Mouse (Mus musculus) MEL (cell line): Measurements from ENCODE around the gene Nme4. TPM values are rescaled to one million over a fixed set of nuclear protein-coding genes. Genes with fewer than 3 reads are reported as not detected.

Source experiments
- DNase-seq: peaks from one replicate; pipeline ENCODE4 v3.0.0; 2011; ENCODE audit warnings: low read depth, low spot score
- H3K27ac ChIP-seq: 2 replicates; pipeline ENCODE4 v1.5.1; 2012; ENCODE audit warnings: low read depth, mild to moderate bottlenecking, control low read depth, low read length, moderate library complexity; ENCODE audit not compliant: control insufficient read depth
- H3K27me3 ChIP-seq, 2 experiments: fragments of 150-350 bp in 1 of 2; sonication (generic) in 1 of 2; 2 replicates each; pipeline ENCODE4 v1.6.1; 2012; ENCODE audit warnings: low read length in 2 of 2, mild to moderate bottlenecking in 2 of 2, improper control_type of control experiment in 1 of 2, moderate library complexity in 1 of 2; ENCODE audit not compliant: insufficient read depth in 2 of 2, control insufficient read depth in 1 of 2
- H3K36me3 ChIP-seq, 2 experiments: 2 replicates each; pipeline ENCODE4 v1.6.1; 2012 to 2014; ENCODE audit warnings: low read length in 2 of 2, improper control_type of control experiment in 1 of 2, inconsistent platforms in 1 of 2, mild to moderate bottlenecking in 1 of 2; ENCODE audit not compliant: insufficient read depth in 2 of 2, control insufficient read depth in 1 of 2
- H3K4me1 ChIP-seq, 2 experiments: fragments of 150-350 bp in 1 of 2; sonication (generic) in 1 of 2; 2 replicates each; pipeline ENCODE4 v1.6.1; 2012; ENCODE audit warnings: low read length in 2 of 2, improper control_type of control experiment in 1 of 2, mild to moderate bottlenecking in 1 of 2; ENCODE audit not compliant: insufficient read depth in 2 of 2, control insufficient read depth in 1 of 2
- H3K4me3 ChIP-seq, 2 experiments: fragments of 150-350 bp in 1 of 2; sonication (generic) in 1 of 2; 2 replicates each; pipeline ENCODE4 v1.5.1; 2012; ENCODE audit warnings: low read depth in 2 of 2, low read length in 2 of 2, mild to moderate bottlenecking in 2 of 2, moderate library complexity in 2 of 2, control low read depth in 1 of 2, improper control_type of control experiment in 1 of 2; ENCODE audit not compliant: control insufficient read depth in 1 of 2, insufficient read depth in 1 of 2
- H3K79me2 ChIP-seq: 2 replicates; pipeline ENCODE4 v1.6.1; 2012; ENCODE audit warnings: mild to moderate bottlenecking, low read length, moderate library complexity; ENCODE audit not compliant: control insufficient read depth, poor library complexity, insufficient read depth
- H3K9ac ChIP-seq: 2 replicates; pipeline ENCODE4 v1.6.1; 2012; ENCODE audit warnings: low read depth, mild to moderate bottlenecking, control low read depth, low read length, moderate library complexity; ENCODE audit not compliant: control insufficient read depth, poor library complexity, severe bottlenecking
- H3K9me3 ChIP-seq: fragments of 150-350 bp; sonication (generic); replicated peaks from 2 replicates; pipeline ENCODE4 v1.6.1; 2012; ENCODE audit warnings: mild to moderate bottlenecking, low read length, improper control_type of control experiment, moderate library complexity; ENCODE audit not compliant: insufficient read depth
- BHLHE40 ChIP-seq: IDR thresholded peaks from 2 replicates; pipeline ENCODE4 v1.6.1; 2012; ENCODE audit warnings: low read depth, mild to moderate bottlenecking, inconsistent platforms, low read length, improper control_type of control experiment, borderline replicate concordance
- CHD1 ChIP-seq: IDR thresholded peaks from 2 replicates; pipeline ENCODE4 v1.6.1; 2012; ENCODE audit warnings: low read depth, mild to moderate bottlenecking, inconsistent platforms, low read length, improper control_type of control experiment
- CTCF ChIP-seq, 3 experiments: IDR thresholded peaks in 2 of 3; conservative IDR thresholded peaks in 1 of 3; 2 replicates each; pipeline ENCODE4 v1.5.1; 2011 to 2012; ENCODE audit warnings: low read length in 3 of 3, low read depth in 2 of 3, mild to moderate bottlenecking in 2 of 3, improper control_type of control experiment in 1 of 3, inconsistent platforms in 1 of 3, mixed read lengths in 1 of 3, moderate library complexity in 1 of 3; ENCODE audit not compliant: control insufficient read depth in 1 of 3, insufficient read depth in 1 of 3, poor library complexity in 1 of 3, severe bottlenecking in 1 of 3
- E2F4 ChIP-seq: IDR thresholded peaks from 2 replicates; pipeline ENCODE4 v1.6.1; 2011; ENCODE audit warnings: low read depth, low read length, improper control_type of control experiment, borderline replicate concordance
- EP300 ChIP-seq, 2 experiments: IDR thresholded peaks; 2 replicates each; pipeline ENCODE4 v1.6.1; 2011; ENCODE audit warnings: improper control_type of control experiment in 2 of 2, low read length in 2 of 2, low read depth in 1 of 2, mild to moderate bottlenecking in 1 of 2
- ETS1 ChIP-seq: IDR thresholded peaks from 2 replicates; pipeline ENCODE4 v1.6.1; 2012; ENCODE audit warnings: low read depth, mild to moderate bottlenecking, inconsistent platforms, low read length, improper control_type of control experiment, moderate library complexity
- GABPA ChIP-seq: IDR thresholded peaks from 2 replicates; pipeline ENCODE4 v1.6.1; 2012; ENCODE audit warnings: low read depth, mild to moderate bottlenecking, inconsistent platforms, low read length, improper control_type of control experiment, moderate library complexity
- JUND ChIP-seq: IDR thresholded peaks from 2 replicates; pipeline ENCODE4 v1.6.1; 2011; ENCODE audit warnings: low read depth, mild to moderate bottlenecking, improper control_type of control experiment, low read length
- KAT2A ChIP-seq: conservative IDR thresholded peaks from 2 replicates; pipeline ENCODE4 v1.6.1; 2012; ENCODE audit warnings: low read depth, low read length, improper control_type of control experiment, inconsistent platforms
- MAFK ChIP-seq: IDR thresholded peaks from 2 replicates; pipeline ENCODE4 v1.6.1; 2011; ENCODE audit warnings: low read depth, mild to moderate bottlenecking, low read length, improper control_type of control experiment, borderline replicate concordance
- MAX ChIP-seq: IDR thresholded peaks from 2 replicates; pipeline ENCODE4 v1.6.1; 2011; ENCODE audit warnings: low read length, improper control_type of control experiment
- MAZ ChIP-seq: IDR thresholded peaks from 2 replicates; pipeline ENCODE4 v1.6.1; 2012; ENCODE audit warnings: low read depth, mild to moderate bottlenecking, inconsistent platforms, low read length, improper control_type of control experiment
- MEF2A ChIP-seq: IDR thresholded peaks from 2 replicates; pipeline ENCODE4 v1.6.1; 2014; ENCODE audit warnings: low read depth, mild to moderate bottlenecking, inconsistent platforms, low read length, improper control_type of control experiment; ENCODE audit not compliant: poor library complexity, insufficient replicate concordance, severe bottlenecking; ENCODE audit errors: extremely low read depth
- MXI1 ChIP-seq: IDR thresholded peaks from 2 replicates; pipeline ENCODE4 v1.6.1; 2011; ENCODE audit warnings: mild to moderate bottlenecking, low read depth, low read length, improper control_type of control experiment
- MYB ChIP-seq: IDR thresholded peaks from 2 replicates; pipeline ENCODE4 v1.6.1; 2011; ENCODE audit warnings: mild to moderate bottlenecking, low read depth, low read length, improper control_type of control experiment
- NELFE ChIP-seq: IDR thresholded peaks from 2 replicates; pipeline ENCODE4 v1.6.1; 2011; ENCODE audit warnings: low read depth, low read length, improper control_type of control experiment
- NRF1 ChIP-seq: IDR thresholded peaks from 2 replicates; pipeline ENCODE4 v1.6.1; 2014; ENCODE audit warnings: low read depth, mild to moderate bottlenecking, inconsistent platforms, low read length, improper control_type of control experiment, moderate library complexity; ENCODE audit not compliant: poor library complexity, insufficient read depth, severe bottlenecking
- POLR2A ChIP-seq, 2 experiments: IDR thresholded peaks; 2 replicates each; pipeline ENCODE4 v1.6.1; 2011 to 2012; ENCODE audit warnings: low read length in 2 of 2, mild to moderate bottlenecking in 2 of 2, control low read depth in 1 of 2, improper control_type of control experiment in 1 of 2, low read depth in 1 of 2, moderate library complexity in 1 of 2; ENCODE audit not compliant: control insufficient read depth in 1 of 2, insufficient read depth in 1 of 2, poor library complexity in 1 of 2
- POLR2AphosphoS2 ChIP-seq: IDR thresholded peaks from 2 replicates; pipeline ENCODE4 v1.6.1; 2011; ENCODE audit warnings: low read length, improper control_type of control experiment
- POLR2AphosphoS5 ChIP-seq: IDR thresholded peaks from 2 replicates; pipeline ENCODE4 v1.6.1; 2012; ENCODE audit warnings: low read depth, borderline replicate concordance, mild to moderate bottlenecking, inconsistent platforms, low read length, moderate library complexity, mixed read lengths
- RAD21 ChIP-seq: IDR thresholded peaks from 2 replicates; pipeline ENCODE4 v1.6.1; 2011; ENCODE audit warnings: mild to moderate bottlenecking, low read depth, low read length, improper control_type of control experiment
- RCOR1 ChIP-seq: IDR thresholded peaks from 2 replicates; pipeline ENCODE4 v1.6.1; 2012; ENCODE audit warnings: low read depth, mild to moderate bottlenecking, inconsistent platforms, low read length, improper control_type of control experiment
- SIN3A ChIP-seq: IDR thresholded peaks from 2 replicates; pipeline ENCODE4 v1.6.1; 2012; ENCODE audit warnings: low read length, improper control_type of control experiment, inconsistent platforms
- SMC3 ChIP-seq: IDR thresholded peaks from 2 replicates; pipeline ENCODE4 v1.6.1; 2011; ENCODE audit warnings: low read depth, low read length, improper control_type of control experiment
- TAL1 ChIP-seq: IDR thresholded peaks from 2 replicates; pipeline ENCODE4 v1.6.1; 2012; ENCODE audit warnings: mild to moderate bottlenecking, inconsistent platforms, low read length, moderate library complexity, mixed read lengths
- TBP ChIP-seq: IDR thresholded peaks from 2 replicates; pipeline ENCODE4 v1.8.0; 2011; ENCODE audit warnings: low read depth, low read length, improper control_type of control experiment
- TCF12 ChIP-seq: IDR thresholded peaks from 2 replicates; pipeline ENCODE4 v1.6.1; 2014; ENCODE audit warnings: low read depth, mild to moderate bottlenecking, inconsistent platforms, low read length, improper control_type of control experiment, moderate library complexity
- USF1 ChIP-seq: IDR thresholded peaks from 2 replicates; pipeline ENCODE4 v1.6.1; 2014; ENCODE audit warnings: low read depth, mild to moderate bottlenecking, inconsistent platforms, low read length, improper control_type of control experiment, moderate library complexity
- ZC3H11A ChIP-seq: IDR thresholded peaks from 2 replicates; pipeline ENCODE4 v1.6.1; 2012; ENCODE audit warnings: low read depth, mild to moderate bottlenecking, inconsistent platforms, low read length, improper control_type of control experiment
- ZKSCAN1 ChIP-seq: IDR thresholded peaks from 2 replicates; pipeline ENCODE4 v1.6.1; 2012; ENCODE audit warnings: low read depth, mild to moderate bottlenecking, inconsistent platforms, low read length, improper control_type of control experiment, moderate library complexity
- ZMIZ1 ChIP-seq: IDR thresholded peaks from 2 replicates; pipeline ENCODE4 v1.6.1; 2012; ENCODE audit warnings: low read depth, mild to moderate bottlenecking, inconsistent platforms, low read length, improper control_type of control experiment, moderate library complexity
- ZNF384 ChIP-seq: IDR thresholded peaks from 2 replicates; pipeline ENCODE4 v1.6.1; 2012; ENCODE audit warnings: low read depth, mild to moderate bottlenecking, inconsistent platforms, low read length, improper control_type of control experiment
- polyA plus RNA-seq, 2 experiments: library from polyadenylated mRNA; stranded (reverse) in 1 of 2; unstranded in 1 of 2; fragments of >175 nt in 1 of 2; fragments of >200 nt in 1 of 2; gene quantifications; 2 replicates each; pipeline versions ENCODE4 v1.2.1 to v1.2.4; 2012; ENCODE audit warnings: low replicate concordance in 2 of 2, low read depth in 1 of 2; ENCODE audit not compliant: insufficient read length in 2 of 2, insufficient read depth in 1 of 2, missing spikeins in 1 of 2
- total RNA-seq: library from RNA; depleted of rRNA; stranded (reverse); fragments of 300-350 nt; gene quantifications from 2 replicates; pipeline ENCODE4 v1.2.3, GENCODE M21; 2012

Nme4 gene
- total and polyA plus RNA-seq, 3 experiments = 115 to 430 (median 125) TPM

DNA sequence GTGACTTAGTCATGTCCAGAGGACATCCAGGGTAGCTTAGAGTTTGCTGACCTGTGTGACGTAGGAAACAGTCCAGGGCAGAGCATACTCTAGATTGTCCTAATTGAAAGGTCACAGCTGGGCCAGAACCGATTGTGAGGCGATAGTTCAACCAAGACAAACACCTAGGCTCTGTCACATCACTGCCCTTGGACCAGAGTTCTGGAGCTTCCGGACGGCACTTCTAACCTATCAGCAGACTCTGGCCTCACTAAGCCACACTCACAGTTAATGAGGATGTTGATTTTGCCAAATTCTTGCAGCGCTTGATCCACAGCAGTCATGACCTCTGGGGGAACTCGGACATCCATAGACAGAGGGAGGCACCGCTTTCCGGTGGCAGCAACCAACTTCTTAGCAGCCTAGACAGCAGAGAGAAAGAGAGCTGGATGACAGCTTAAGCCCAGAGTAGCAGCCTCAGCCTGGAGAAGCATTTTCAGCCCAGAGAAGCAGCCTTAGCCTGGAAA is 8.3 kb downstream of the Nme4 start:
- Histone ChIP-seq H3K27me3 (no peaks in the 10 kb centered on the region), H3K79me2 (no peaks in the 10 kb centered on the region; the same call in 1 of the 2 replicates), H3K4me1 (0 out of 4 replicates have a peak, but pooled peaks cover 0 to 3% of the 10 kb centered on the region in 2 experiments), H3K4me3 (no peak overlapping the region), H3K9ac (no peak overlapping the region), H3K9me3 (no peaks in the 10 kb centered on the region), H3K36me3 (no peaks in the 10 kb centered on the region), H3K27ac (no peak overlapping the region)
- DNase-seq = no peak
- TF ChIP-seq ZNF384 (no peak), TAL1 (no peak), SMC3 (no peak), MYB (no peak), MXI1 (no peak), NRF1 (no peak), ETS1 (no peak), GABPA (no peak), KAT2A (no peak), SIN3A (no peak), ZKSCAN1 (no peak), MAFK (no peak), TBP (no peak), TCF12 (no peak), NELFE (no peak), POLR2A (IDR thresholded peaks at IDR 0.05; ENCODE audit: control insufficient read depth in 1 of 2, insufficient read depth in 1 of 2, low read depth in 1 of 2, low read length in 2 of 2, poor library complexity in 1 of 2) (no peak), JUND (no peak), EP300 (IDR thresholded peaks at IDR 0.05; ENCODE audit: low read depth in 1 of 2, low read length in 2 of 2) (no peak), E2F4 (no peak), BHLHE40 (no peak)

DNA sequence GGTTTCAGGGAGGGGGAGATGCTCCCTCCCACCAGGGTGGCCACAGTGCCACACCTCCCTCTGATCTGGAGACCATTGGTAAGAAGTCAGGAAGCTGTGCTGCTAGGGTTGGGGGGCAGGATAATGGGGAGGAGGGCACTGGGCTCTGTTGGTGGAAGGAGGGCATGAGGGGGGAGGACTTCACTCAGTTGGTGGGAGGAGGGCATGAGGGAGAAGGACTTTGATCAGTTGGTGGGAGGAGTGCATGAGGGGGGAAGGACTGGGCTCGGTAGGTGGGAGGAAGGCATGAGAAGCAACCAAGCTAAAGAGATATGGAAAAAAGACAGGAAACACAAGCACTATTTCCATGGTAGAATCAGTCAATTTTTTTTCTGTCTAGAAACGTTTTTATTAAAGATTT is 14.5 kb downstream of the Nme4 start:
- TF ChIP-seq MAZ (no peak), ZNF384 (no peak), MYB (no peak), POLR2AphosphoS5 (no peak), KAT2A (no peak), RAD21 (no peak), POLR2A (IDR thresholded peaks at IDR 0.05; ENCODE audit: control insufficient read depth in 1 of 2, insufficient read depth in 1 of 2, low read depth in 1 of 2, low read length in 2 of 2, poor library complexity in 1 of 2) (no peak), CHD1 (no peak), USF1 (no peak), ZMIZ1 (no peak), CTCF (IDR thresholded peaks at IDR 0.05 in 2 of 3, conservative IDR thresholded peaks at IDR 0.05 in 1 of 3; ENCODE audit: control insufficient read depth in 1 of 3, insufficient read depth in 1 of 3, low read depth in 2 of 3, low read length in 3 of 3, poor library complexity in 1 of 3, severe bottlenecking in 1 of 3) (no peak), SIN3A (no peak), POLR2AphosphoS2 (no peak), ETS1 (no peak), ZC3H11A (no peak), MEF2A (no peak), RCOR1 (no peak), MAX (no peak)
- Histone ChIP-seq H3K36me3 (no peaks in the 10 kb centered on the region), H3K27ac (no peak overlapping the region), H3K4me1 (no peaks in the 10 kb centered on the region), H3K9me3 (no peaks in the 10 kb centered on the region), H3K79me2 (no peaks in the 10 kb centered on the region), H3K9ac (no peak overlapping the region), H3K4me3 (no peak overlapping the region), H3K27me3 (no peaks in the 10 kb centered on the region)
- DNase-seq = no peak
